In the genomic region with DNA sequence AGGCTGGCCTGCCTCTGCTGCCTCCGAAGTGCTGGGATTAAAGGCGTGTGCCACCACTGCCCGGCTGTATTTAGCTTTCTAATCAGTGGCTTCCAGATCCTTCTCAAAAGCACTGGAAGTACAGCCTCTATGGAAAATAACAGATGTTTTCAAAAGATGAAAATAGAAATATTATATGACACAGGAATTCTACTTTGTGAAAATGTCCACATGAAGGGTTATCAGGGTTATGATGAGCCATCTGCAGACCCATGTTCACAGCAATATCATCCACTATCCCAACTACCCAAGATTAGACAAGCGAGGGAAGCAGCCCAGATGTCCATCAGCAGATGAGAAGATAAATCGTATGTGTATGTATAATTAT, we compare ENCODE assay signal across 26 mouse cellular contexts.
"Had no signal": no experiment of that assay in that cellular context is flagged by ENCODE, and none has a peak within 500 bp of the region (broad histone marks: within the 10 kb centered on the region; RNA-seq: fewer than 3 reads in every experiment).

No protein-coding gene starts in this region.

- H3K27me3 ChIP-seq: heart, embryonic 13.5 days; heart, embryonic 15.5 days; hindbrain, embryonic 12.5 days; kidney, embryonic 15.5 days; limb, embryonic 13.5 days had no signal

- DNase-seq: forebrain, postnatal 0 days; gastrocnemius, postnatal 14 days; gastrocnemius, postnatal 36 days; heart, adult 11 months; heart, adult 2 months; heart, postnatal 14 days; heart, postnatal 36 days; kidney, adult 11 months; kidney, adult 2 months; kidney, adult 9 months; kidney, postnatal 14 days; kidney, postnatal 36 days; layer of hippocampus, adult 9-11 months; layer of hippocampus, postnatal 36 days; left cerebral cortex, postnatal 4 days had no signal

- H3K9ac ChIP-seq: forebrain, postnatal 0 days; heart, embryonic 13.5 days; heart, embryonic 15.5 days; hindbrain, embryonic 12.5 days; hindbrain, embryonic 14.5 days; kidney, embryonic 15.5 days; limb, embryonic 13.5 days had no signal

- H3K36me3 ChIP-seq: heart, embryonic 13.5 days; heart, embryonic 15.5 days; hindbrain, embryonic 12.5 days; kidney, embryonic 15.5 days; limb, embryonic 13.5 days had no signal

- H3K27ac ChIP-seq: heart, adult 2 months; heart, embryonic 13.5 days; heart, embryonic 15.5 days; hindbrain, embryonic 12.5 days; hindbrain, embryonic 14.5 days; kidney, embryonic 15.5 days; kidney, postnatal 0 days; limb, embryonic 13.5 days had no signal

- H3K4me3 ChIP-seq: heart, adult 2 months; heart, embryonic 13.5 days; heart, embryonic 15.5 days; hindbrain, embryonic 12.5 days; kidney, embryonic 15.5 days; limb, embryonic 13.5 days had no signal

- H3K4me2 ChIP-seq: heart, embryonic 11.5 days; heart, embryonic 13.5 days; heart, embryonic 15.5 days; hindbrain, embryonic 12.5 days; hindbrain, embryonic 14.5 days; kidney, embryonic 15.5 days; limb, embryonic 13.5 days had no signal

- H3K9me3 ChIP-seq: heart, embryonic 13.5 days; heart, embryonic 15.5 days; hindbrain, embryonic 12.5 days; kidney, embryonic 15.5 days; limb, embryonic 13.5 days had no signal

- ATAC-seq: forebrain, postnatal 0 days; hindbrain, embryonic 16.5 days; inflammation-experienced regulatory T-cells, adult 6 months; intestine, embryonic 16.5 days had no signal
